Mouse (Mus musculus) megakaryocyte-erythroid progenitor cell, adult 5-6 weeks (primary cell): ENCODE data around the gene Papss1. TPM values are rescaled to one million over a fixed set of nuclear protein-coding genes. Genes with fewer than 3 reads are reported as not detected.

ENCODE experiments used
- ATAC-seq: replicated peaks from 2 replicates; pipeline ENCODE4 v1.8.0; 2016; ENCODE audit warnings: mild to moderate bottlenecking, inconsistent platforms; ENCODE audit not compliant: severe bottlenecking, poor library complexity, low FRiP score, low TSS enrichment
- total RNA-seq, 2 experiments: library from RNA; stranded (forward) in 1 of 2; stranded (reverse) in 1 of 2; fragments of 200-1000, 215-1000 nt in 1 of 2; fragments of >200 nt in 1 of 2; fragmentation: Nextera tagmentation in 1 of 2; gene quantifications; 2 replicates each; pipeline ENCODE4 v1.2.3; 2014 to 2017

Gene Papss1
- total RNA-seq, 2 experiments from 2014 or later, result 9.6 to 13.7 TPM

GRCm38 (mm10) chr3:131578434-131579104, 14.0 kb downstream of the Papss1 start:
- no peak for ATAC-seq

- no peak for ATAC-seq
These were observed 15.5 kb downstream of the Papss1 start for GRCm38 (mm10) chr3:131580040-131580439.

- no peak for ATAC-seq
These were observed 16.5 kb downstream of the Papss1 start for GRCm38 (mm10) chr3:131581096-131581495.

- no peak for ATAC-seq
These were observed 22.2 kb downstream of the Papss1 start for GRCm38 (mm10) chr3:131586818-131587217.

- ATAC-seq, result no peak
These were observed 23.4 kb downstream of the Papss1 start for GRCm38 (mm10) chr3:131587959-131588358.

GRCm38 (mm10) chr3:131593143-131593798, 28.7 kb downstream of the Papss1 start:
- ATAC-seq, result no peak

- ATAC-seq, result no peak
These were observed 29.8 kb downstream of the Papss1 start for GRCm38 (mm10) chr3:131594361-131594760.

- no peak for ATAC-seq
These were observed 31.1 kb downstream of the Papss1 start for GRCm38 (mm10) chr3:131595546-131596245.

GRCm38 (mm10) chr3:131600726-131601125, 36.2 kb downstream of the Papss1 start:
- no peak for ATAC-seq

GRCm38 (mm10) chr3:131601366-131601765, 36.8 kb downstream of the Papss1 start:
- no peak for ATAC-seq

- no peak for ATAC-seq
These were observed 38.4 kb downstream of the Papss1 start for GRCm38 (mm10) chr3:131602995-131603414.

- ATAC-seq, result peak; percentile 44; the same call in 1 of the 2 replicates
These were observed 43.5 kb downstream of the Papss1 start for GRCm38 (mm10) chr3:131608112-131608511.

GRCm38 (mm10) chr3:131609651-131610050, 45.1 kb downstream of the Papss1 start:
- no peak for ATAC-seq

GRCm38 (mm10) chr3:131610595-131610994, 46.0 kb downstream of the Papss1 start:
- no peak for ATAC-seq

- ATAC-seq, result no peak
These were observed 48.3 kb downstream of the Papss1 start for GRCm38 (mm10) chr3:131612847-131613246.

- no peak for ATAC-seq
These were observed 49.5 kb downstream of the Papss1 start for GRCm38 (mm10) chr3:131614056-131614455.

- no peak for ATAC-seq
These were observed 54.2 kb downstream of the Papss1 start for GRCm38 (mm10) chr3:131618580-131619338.

- no peak for ATAC-seq
These were observed 58.6 kb downstream of the Papss1 start for GRCm38 (mm10) chr3:131623208-131623607.

- no peak for ATAC-seq
These were observed 59.5 kb downstream of the Papss1 start for GRCm38 (mm10) chr3:131624063-131624462.

GRCm38 (mm10) chr3:131627476-131627875, 62.9 kb downstream of the Papss1 start:
- no peak for ATAC-seq
